Comparison of ENCODE assay signal across 12 mouse cellular contexts in the genomic region with DNA sequence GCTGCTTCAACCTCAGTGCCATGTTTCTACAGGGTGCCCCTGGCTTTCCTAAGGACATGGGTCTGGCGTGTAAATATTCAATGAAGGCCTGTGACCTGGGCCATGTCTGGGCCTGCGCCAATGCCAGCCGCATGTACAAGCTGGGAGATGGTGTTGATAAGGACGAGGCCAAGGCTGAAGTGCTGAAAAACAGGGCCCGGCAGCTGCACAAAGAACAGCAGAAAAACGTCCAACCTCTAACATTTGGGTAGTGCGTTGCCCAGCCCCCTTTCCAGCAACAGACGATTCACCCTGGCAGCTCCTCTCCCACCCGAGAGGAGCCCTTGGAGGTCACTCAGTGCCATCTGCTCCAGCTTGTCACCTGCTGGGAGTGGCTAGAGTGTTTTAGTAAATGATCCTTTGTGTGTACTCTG. TPM values are rescaled to one million over a fixed set of nuclear protein-coding genes. Genes with fewer than 3 reads are reported as not detected.
DNase-seq lines count a peak whose midpoint lies in the region; ATAC-seq and TF ChIP-seq lines count a peak whose summit lies in the region.
"Had no signal": no experiment of that assay in that cellular context is flagged by ENCODE, and none has a peak within 500 bp of the region (broad histone marks: within the 10 kb centered on the region; RNA-seq: fewer than 3 reads in every experiment).

No protein-coding gene starts in this region.

- H3K4me2 ChIP-seq in lung, embryonic 14.5 days: no peak overlapping the region
- H3K4me2 ChIP-seq: heart, embryonic 15.5 days had no signal

- WGBS in lung, embryonic 14.5 days: 50% methylated on average over 9 of the region's 9 CpGs
- WGBS in embryonic facial prominence, embryonic 10.5 days: 75% methylated on average over 9 of the region's 9 CpGs

- H3K4me1 ChIP-seq in lung, embryonic 14.5 days (ENCODE audit: insufficient read depth): no peaks in the 10 kb centered on the region
- H3K4me1 ChIP-seq in embryonic facial prominence, embryonic 10.5 days: peaks cover 16% of the 10 kb centered on the region

- no peak for TF ChIP-seq CTCF in lung, embryonic 14.5 days (IDR thresholded peaks at IDR 0.05; ENCODE audit: low read depth)

- H3K9me3 ChIP-seq in lung, embryonic 14.5 days (ENCODE audit: low read depth, low read length): no peaks in the 10 kb centered on the region
- H3K9me3 ChIP-seq in embryonic facial prominence, embryonic 10.5 days: no peaks in the 10 kb centered on the region
- H3K9me3 ChIP-seq: heart, embryonic 15.5 days; megakaryocyte, embryonic 14.5 days had no signal

- DNase-seq in lung, embryonic 14.5 days: no peak
- no peak for DNase-seq in lung, postnatal 14 days
- DNase-seq in adrenal gland, postnatal 10 days: peak; percentile 72
- no peak for DNase-seq in embryonic facial prominence, embryonic 10.5 days (ENCODE audit: low spot score)
- DNase-seq in retina, postnatal 1 day: no peak
- DNase-seq in kidney, adult 8-10 months: no peak
- no peak for DNase-seq in lung, postnatal 36 days
- DNase-seq: embryo, embryonic 11 days had no signal

- no peak overlapping the region for H3K4me3 ChIP-seq in lung, embryonic 14.5 days (ENCODE audit: low read depth, low read length)
- no peak overlapping the region for H3K4me3 ChIP-seq in embryonic facial prominence, embryonic 10.5 days
- H3K4me3 ChIP-seq: heart, embryonic 15.5 days; megakaryocyte, embryonic 14.5 days had no signal

- no peaks in the 10 kb centered on the region for H3K27me3 ChIP-seq in lung, embryonic 14.5 days (ENCODE audit: insufficient read depth, low read length)
- H3K27me3 ChIP-seq in embryonic facial prominence, embryonic 10.5 days (replicated peaks; ENCODE audit: low read depth, poor library complexity, severe bottlenecking): no peaks in the 10 kb centered on the region
- H3K27me3 ChIP-seq: heart, embryonic 15.5 days; megakaryocyte, embryonic 14.5 days had no signal

- no peak for ATAC-seq in lung, embryonic 14.5 days (ENCODE audit: insufficient read depth)
- ATAC-seq in megakaryocyte-erythroid progenitor cell, adult 5-6 weeks (replicated peaks; ENCODE audit: low FRiP score, low TSS enrichment, poor library complexity, severe bottlenecking): peak; percentile 54

- H3K36me3 ChIP-seq in lung, embryonic 14.5 days (ENCODE audit: insufficient read depth): peaks cover 62% of the 10 kb centered on the region
- peaks cover 82% of the 10 kb centered on the region for H3K36me3 ChIP-seq in embryonic facial prominence, embryonic 10.5 days (replicated peaks)

- no peak overlapping the region for H3K9ac ChIP-seq in lung, embryonic 14.5 days
- H3K9ac ChIP-seq: heart, embryonic 15.5 days had no signal

- H3K27ac ChIP-seq in lung, embryonic 14.5 days (ENCODE audit: low read depth): peak overlapping the region; percentile 12; the same call in 1 of the 2 replicates
- H3K27ac ChIP-seq in embryonic facial prominence, embryonic 10.5 days (replicated peaks): peak overlapping the region; percentile 20; the same call in 1 of the 2 replicates
- H3K27ac ChIP-seq: heart, embryonic 15.5 days had no signal

RNA-seq across cellular contexts. Expression of gene Coa7, which starts 10.4 kb away (rescaled TPM):
- 50.1 and 52.9 TPM in 2 replicates for polyA plus RNA-seq in lung, embryonic 14.5 days (2014; fragmentation: Nextera tagmentation; extraction: Ambion mirVana)
- total RNA-seq in adrenal gland, postnatal 10 days (2021): 10 to 100 TPM; 56.1 to 61.8 TPM
- polyA plus RNA-seq in embryonic facial prominence, embryonic 10.5 days (2016; fragmentation: Nextera tagmentation; extraction: Ambion mirVana): 70.4 and 78.9 TPM in 2 replicates
- 12.8 and 27.1 TPM in 2 replicates for total RNA-seq in megakaryocyte-erythroid progenitor cell, adult 5-6 weeks (2014; fragmentation: Nextera tagmentation)
- total RNA-seq in megakaryocyte-erythroid progenitor cell, adult 5-6 weeks (2017): 5.9 and 16.1 TPM in 2 replicates

RNA-seq across cellular contexts. Expression of gene Zyg11b, which starts 37.4 kb away (rescaled TPM):
- polyA plus RNA-seq in lung, embryonic 14.5 days (2014; fragmentation: Nextera tagmentation; extraction: Ambion mirVana): 16.5 and 16.6 TPM in 2 replicates
- total RNA-seq in adrenal gland, postnatal 10 days (2021): 10 to 100 TPM; 29.5 to 35.4 TPM
- polyA plus RNA-seq in embryonic facial prominence, embryonic 10.5 days (2016; fragmentation: Nextera tagmentation; extraction: Ambion mirVana): 14.7 and 15.4 TPM in 2 replicates
- total RNA-seq in megakaryocyte-erythroid progenitor cell, adult 5-6 weeks (2014; fragmentation: Nextera tagmentation): 8.8 and 11.3 TPM in 2 replicates
- 12.5 and 17.6 TPM in 2 replicates for total RNA-seq in megakaryocyte-erythroid progenitor cell, adult 5-6 weeks (2017)

RNA-seq across cellular contexts. Expression of gene Shisal2a, which starts 44.8 kb away (rescaled TPM):
- polyA plus RNA-seq in lung, embryonic 14.5 days (2014; fragmentation: Nextera tagmentation; extraction: Ambion mirVana): 0.34 TPM in 1 of 2 replicates, not detected in the other
- 1 to 10 TPM; 2.7 to 5.9 TPM for total RNA-seq in adrenal gland, postnatal 10 days (2021)
- polyA plus RNA-seq in embryonic facial prominence, embryonic 10.5 days (2016; fragmentation: Nextera tagmentation; extraction: Ambion mirVana): 4.0 and 5.6 TPM in 2 replicates
- not detected in 2 replicates for total RNA-seq in megakaryocyte-erythroid progenitor cell, adult 5-6 weeks (2014; fragmentation: Nextera tagmentation)
- not detected in 2 replicates for total RNA-seq in megakaryocyte-erythroid progenitor cell, adult 5-6 weeks (2017)
- polyA plus RNA-seq: small intestine, adult 2 months had no signal
